Mouse (Mus musculus) cerebellum, adult 2 months (tissue): ENCODE measurements around the gene Tmem260.

Experiments
- CTCF ChIP-seq: fragments of 200-500 bp; IDR thresholded peaks from 2 replicates; pipeline ENCODE4 v1.5.1; 2011; ENCODE audit warnings: low read depth, mild to moderate bottlenecking, control low read depth, low read length, moderate library complexity, borderline replicate concordance; ENCODE audit not compliant: insufficient read depth
- POLR2A ChIP-seq: fragments of 200-500 bp; IDR thresholded peaks from 2 replicates; pipeline ENCODE4 v1.6.1; 2011; ENCODE audit warnings: low read length, control low read depth, borderline replicate concordance; ENCODE audit not compliant: insufficient read depth

- no peak for TF ChIP-seq CTCF
- TF ChIP-seq POLR2A, result no peak
These were observed 6.1 kb downstream of the Tmem260 start for GRCm38 (mm10) chr14:48451966-48452407.
